Mouse (Mus musculus): Measurements from ENCODE around the gene Rps26.

- TF ChIP-seq CTCF (IDR thresholded peaks at IDR 0.05; ENCODE audit: insufficient read depth, low read length) (no peak), POLR2A (IDR thresholded peaks at IDR 0.05; ENCODE audit: borderline replicate concordance, extremely low read depth, low read depth, low read length) (no peak)
These were observed 37.1 kb upstream of the Rps26 start for GRCm38 (mm10) chr10:128663441-128664220.

All from lung, adult 2 months (tissue).